Mouse (Mus musculus) CH12.LX (cell line): ENCODE results near the gene Fbxl15. TPM values are rescaled to one million over a fixed set of nuclear protein-coding genes. Genes with fewer than 3 reads are reported as not detected.
A peak's percentile ranks its signal among the peaks of the same experiment; 100 is the strongest.

Experiments used
- DNase-seq: peaks from one replicate; pipeline ENCODE4 v3.0.0-alpha.2; 2013; ENCODE audit errors: extremely low read depth
- H3K27ac ChIP-seq: 2 replicates; pipeline ENCODE4 v1.5.1; 2012; ENCODE audit warnings: low read depth, mild to moderate bottlenecking, control low read depth, moderate library complexity; ENCODE audit not compliant: insufficient read depth
- H3K27me3 ChIP-seq: replicated peaks from 2 replicates; pipeline ENCODE3; 2012; ENCODE audit warnings: inconsistent platforms
- H3K36me3 ChIP-seq, 2 experiments: replicated peaks in 1 of 2; 2 replicates each; pipeline versions ENCODE3 to v1.6.1; 2012; ENCODE audit warnings: inconsistent platforms in 1 of 2, low read length in 1 of 2, mild to moderate bottlenecking in 1 of 2, mixed read lengths in 1 of 2, moderate library complexity in 1 of 2; ENCODE audit not compliant: control insufficient read depth in 1 of 2, insufficient read depth in 1 of 2
- H3K4me1 ChIP-seq, 2 experiments: 2 replicates each; pipeline ENCODE4 v1.6.1; 2012; ENCODE audit warnings: inconsistent platforms in 1 of 2, moderate library complexity in 1 of 2; ENCODE audit not compliant: insufficient read depth in 2 of 2, control insufficient read depth in 1 of 2
- H3K4me2 ChIP-seq: 2 replicates; pipeline ENCODE4 v1.6.1; 2012; ENCODE audit warnings: low read depth, mild to moderate bottlenecking, control low read depth; ENCODE audit not compliant: poor library complexity, insufficient read depth, severe bottlenecking
- H3K4me3 ChIP-seq, 3 experiments: fragments of 150-350 bp in 1 of 3; sonication (generic) in 1 of 3; replicated peaks in 1 of 3; 2 replicates each; pipeline versions ENCODE3 to v1.5.1; 2011 to 2012; ENCODE audit warnings: low read depth in 2 of 3, low read length in 2 of 3, mild to moderate bottlenecking in 2 of 3, moderate library complexity in 2 of 3, control low read depth in 1 of 3, improper control_type of control experiment in 1 of 3, inconsistent platforms in 1 of 3, mixed read lengths in 1 of 3; ENCODE audit not compliant: poor library complexity in 1 of 3
- H3K79me2 ChIP-seq: replicated peaks from 2 replicates; pipeline ENCODE4 v1.6.1; 2012; ENCODE audit warnings: mild to moderate bottlenecking, moderate library complexity; ENCODE audit not compliant: control insufficient read depth, poor library complexity, insufficient read depth, severe bottlenecking; ENCODE audit errors: extremely low read depth
- H3K9ac ChIP-seq: 2 replicates; pipeline ENCODE4 v1.6.1; 2012; ENCODE audit warnings: low read depth, mild to moderate bottlenecking, control low read depth, moderate library complexity; ENCODE audit not compliant: insufficient read depth
- H3K9me3 ChIP-seq: replicated peaks from 2 replicates; pipeline ENCODE3; 2012; ENCODE audit warnings: low read length, inconsistent platforms, mixed read lengths
- BHLHE40 ChIP-seq: IDR thresholded peaks from 2 replicates; pipeline ENCODE4 v1.6.1; 2011; ENCODE audit warnings: mild to moderate bottlenecking, low read depth, low read length, improper control_type of control experiment
- CHD1 ChIP-seq: IDR thresholded peaks from 2 replicates; pipeline ENCODE4 v1.6.1; 2012; ENCODE audit warnings: low read depth, low read length, improper control_type of control experiment, inconsistent platforms
- CHD2 ChIP-seq: IDR thresholded peaks from 2 replicates; pipeline ENCODE4 v1.6.1; 2011; ENCODE audit warnings: low read length, improper control_type of control experiment
- E2F4 ChIP-seq: IDR thresholded peaks from 2 replicates; pipeline ENCODE4 v1.6.1; 2011; ENCODE audit warnings: low read depth, low read length, improper control_type of control experiment; ENCODE audit not compliant: insufficient replicate concordance
- ELF1 ChIP-seq: IDR thresholded peaks from 2 replicates; pipeline ENCODE4 v1.6.1; 2014; ENCODE audit warnings: low read depth, mild to moderate bottlenecking, inconsistent platforms, low read length, improper control_type of control experiment
- EP300 ChIP-seq: IDR thresholded peaks from 2 replicates; pipeline ENCODE4 v1.6.1; 2011; ENCODE audit warnings: low read length, improper control_type of control experiment
- ETS1 ChIP-seq: conservative IDR thresholded peaks from 2 replicates; pipeline ENCODE4 v1.6.1; 2012; ENCODE audit warnings: low read depth, mild to moderate bottlenecking, inconsistent platforms, low read length, improper control_type of control experiment, moderate library complexity
- IRF4 ChIP-seq: IDR thresholded peaks from 2 replicates; pipeline ENCODE4 v1.6.1; 2014; ENCODE audit warnings: low read depth, mild to moderate bottlenecking, inconsistent platforms, low read length, improper control_type of control experiment
- KAT2A ChIP-seq: IDR thresholded peaks from 2 replicates; pipeline ENCODE4 v1.6.1; 2012; ENCODE audit warnings: low read length, improper control_type of control experiment, inconsistent platforms; ENCODE audit not compliant: insufficient replicate concordance
- MAFK ChIP-seq: IDR thresholded peaks from 2 replicates; pipeline ENCODE4 v1.6.1; 2011; ENCODE audit warnings: low read length, improper control_type of control experiment; ENCODE audit not compliant: insufficient replicate concordance
- MAX ChIP-seq: IDR thresholded peaks from 2 replicates; pipeline ENCODE4 v1.6.1; 2011; ENCODE audit warnings: low read length, improper control_type of control experiment
- MAZ ChIP-seq: IDR thresholded peaks from 2 replicates; pipeline ENCODE4 v1.6.1; 2012; ENCODE audit warnings: low read depth, mild to moderate bottlenecking, inconsistent platforms, low read length, improper control_type of control experiment, moderate library complexity
- NELFE ChIP-seq: IDR thresholded peaks from 2 replicates; pipeline ENCODE4 v1.6.1; 2011; ENCODE audit warnings: low read depth, low read length, improper control_type of control experiment
- NRF1 ChIP-seq: IDR thresholded peaks from 2 replicates; pipeline ENCODE4 v1.6.1; 2014; ENCODE audit warnings: low read depth, mild to moderate bottlenecking, inconsistent platforms, low read length, improper control_type of control experiment, moderate library complexity
- PAX5 ChIP-seq: IDR thresholded peaks from 2 replicates; pipeline ENCODE4 v1.6.1; 2012; ENCODE audit warnings: low read length, inconsistent platforms, mixed read lengths
- RAD21 ChIP-seq: IDR thresholded peaks from 2 replicates; pipeline ENCODE4 v1.6.1; 2011; ENCODE audit warnings: low read depth, mild to moderate bottlenecking, low read length, improper control_type of control experiment, moderate library complexity
- RCOR1 ChIP-seq: conservative IDR thresholded peaks from 2 replicates; pipeline ENCODE4 v1.6.1; 2012; ENCODE audit warnings: low read depth, mild to moderate bottlenecking, inconsistent platforms, low read length, improper control_type of control experiment
- TCF12 ChIP-seq: IDR thresholded peaks from 2 replicates; pipeline ENCODE4 v1.6.1; 2014; ENCODE audit warnings: low read depth, mild to moderate bottlenecking, inconsistent platforms, low read length, improper control_type of control experiment
- UBTF ChIP-seq: IDR thresholded peaks from 2 replicates; pipeline ENCODE4 v1.6.1; 2012; ENCODE audit warnings: low read depth, mild to moderate bottlenecking, inconsistent platforms, low read length, improper control_type of control experiment, moderate library complexity
- USF1 ChIP-seq: IDR thresholded peaks from 2 replicates; pipeline ENCODE4 v1.6.1; 2014; ENCODE audit warnings: low read depth, mild to moderate bottlenecking, inconsistent platforms, low read length, improper control_type of control experiment
- USF2 ChIP-seq: conservative IDR thresholded peaks from 2 replicates; pipeline ENCODE4 v1.6.1; 2011; ENCODE audit warnings: low read depth, low read length, improper control_type of control experiment
- ZKSCAN1 ChIP-seq: IDR thresholded peaks from 2 replicates; pipeline ENCODE4 v1.6.1; 2012; ENCODE audit warnings: low read depth, inconsistent platforms, low read length, improper control_type of control experiment, borderline replicate concordance
- ZMIZ1 ChIP-seq: IDR thresholded peaks from 2 replicates; pipeline ENCODE4 v1.6.1; 2012; ENCODE audit warnings: low read depth, mild to moderate bottlenecking, inconsistent platforms, low read length, improper control_type of control experiment
- dilution Hi-C: fragments of 300-500 bp; cut with MboI; formaldehyde crosslinking; loops from 2 replicates; pipeline ENCODE4 v1.14.3; 2020; ENCODE audit warnings: low sequenced_read_pairs; ENCODE audit not compliant: extremely low pct_unique_long_range_greater_than_20kb, extremely low pct_ligation_motif_present
- in situ Hi-C: fragments of 300-500 bp; cut with MboI; formaldehyde crosslinking; loops from 3 replicates; pipeline ENCODE4 v1.14.3; 2019; ENCODE audit warnings: low sequenced_read_pairs, low pct_ligation_motif_present, low pct_unique_long_range_greater_than_20kb, mixed read lengths
- polyA plus RNA-seq: library from polyadenylated mRNA; unstranded; fragments of >175 nt; gene quantifications from 2 replicates; pipeline ENCODE4 v1.2.1, GENCODE M21; 2012; ENCODE audit warnings: low read depth; ENCODE audit not compliant: insufficient read length
- total RNA-seq, 2 experiments: library from RNA; depleted of rRNA; stranded (reverse); fragments of 300-350 nt in 1 of 2; fragments of >200 nt in 1 of 2; gene quantifications; 2 replicates each; pipeline ENCODE4 v1.2.3; 2012 to 2014

Gene Fbxl15
- total and polyA plus RNA-seq, 3 experiments: 7.6 to 9.9 (median 9.4) TPM

GRCm38 (mm10) chr19:46318586-46319378 lies 9.2 kb upstream of the Fbxl15 start:
- H3K79me2 ChIP-seq: no peaks in the 10 kb centered on the region
- H3K9ac ChIP-seq: no peak overlapping the region
- peaks cover 9 to 31% of the 10 kb centered on the region in 2 experiments for H3K36me3 ChIP-seq
- H3K9me3 ChIP-seq: peaks cover 8% of the 10 kb centered on the region
- H3K27ac ChIP-seq: no peak overlapping the region
- peaks cover 3 to 75% of the 10 kb centered on the region in 2 experiments; a peak in 2 of 4 replicates for H3K4me1 ChIP-seq
- no peak overlapping the region for H3K4me3 ChIP-seq
- TF ChIP-seq MAX (no peak), NRF1 (peak; percentile 77), ZMIZ1 (no peak), BHLHE40 (no peak), ETS1 (no peak), KAT2A (no peak), CHD2 (0 out of 2 replicates have a peak, but pooled peaks have one; percentile 14), RCOR1 (no peak), TCF12 (no peak)
- peaks cover 12% of the 10 kb centered on the region for H3K27me3 ChIP-seq
- no peak for DNase-seq
- dilution Hi-C loops: no loop called here
- no peak overlapping the region for H3K4me2 ChIP-seq
- in situ Hi-C loops: no loop called here

GRCm38 (mm10) chr19:46320076-46320785 lies 7.8 kb upstream of the Fbxl15 start:
- Histone ChIP-seq H3K27me3 (peaks cover 26% of the 10 kb centered on the region), H3K36me3 (peaks cover 0 to 17% of the 10 kb centered on the region in 2 experiments), H3K9ac (no peak overlapping the region), H3K79me2 (no peaks in the 10 kb centered on the region), H3K4me1 (peaks cover 3 to 66% of the 10 kb centered on the region in 2 experiments; a peak in 2 of 4 replicates), H3K4me3 (no peak overlapping the region), H3K27ac (no peak overlapping the region), H3K9me3 (peaks cover 8% of the 10 kb centered on the region), H3K4me2 (no peak overlapping the region)
- no peak for DNase-seq
- in situ Hi-C loops (no loop called here), dilution Hi-C loops (no loop called here)
- TF ChIP-seq NELFE (no peak), UBTF (no peak), EP300 (no peak), MAFK (no peak), CHD1 (no peak), PAX5 (no peak), RAD21 (no peak), MAX (no peak), USF1 (no peak), USF2 (no peak), BHLHE40 (no peak), IRF4 (no peak), MAZ (no peak), ZKSCAN1 (no peak), E2F4 (no peak), ZMIZ1 (no peak), ELF1 (no peak)
